Mouse (Mus musculus) heart, adult 8-10 months (tissue): ENCODE data around the gene Gm20388. TPM values are rescaled to one million over a fixed set of nuclear protein-coding genes. Genes with fewer than 3 reads are reported as not detected.

Experiments used
- DNase-seq: peaks from one replicate; pipeline ENCODE4 v3.0.0; 2022; ENCODE audit warnings: low spot score
- total RNA-seq, 4 experiments: library from RNA; stranded (reverse); gene quantifications; 2 replicates each; pipeline ENCODE4 v1.2.4; 2022

Gm20388 gene
- total RNA-seq, 4 experiments from 2014 or later, result 4.2 to 6.7 TPM; not detected in 2

DNA sequence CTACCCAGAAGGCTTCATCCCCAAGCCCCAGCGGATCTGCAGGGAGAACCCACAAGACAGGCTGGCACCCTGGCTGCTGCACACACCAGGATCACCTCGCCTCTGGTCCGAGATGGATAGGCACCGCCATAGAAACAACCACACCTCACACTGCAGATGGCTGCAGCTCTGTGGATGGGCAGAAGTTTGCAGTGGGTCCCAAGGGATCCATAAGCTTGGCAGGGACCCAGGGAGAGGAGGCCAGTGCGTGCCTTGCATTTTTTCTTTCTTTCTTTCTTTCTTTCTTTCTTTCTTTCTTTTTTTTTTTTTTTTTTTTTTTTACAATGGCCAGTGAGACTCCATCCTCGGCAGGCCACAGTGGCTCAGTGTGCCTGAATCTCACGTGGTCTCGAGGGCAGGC, 1360.9 kb downstream of the Gm20388 start:
- no peak for DNase-seq

DNA sequence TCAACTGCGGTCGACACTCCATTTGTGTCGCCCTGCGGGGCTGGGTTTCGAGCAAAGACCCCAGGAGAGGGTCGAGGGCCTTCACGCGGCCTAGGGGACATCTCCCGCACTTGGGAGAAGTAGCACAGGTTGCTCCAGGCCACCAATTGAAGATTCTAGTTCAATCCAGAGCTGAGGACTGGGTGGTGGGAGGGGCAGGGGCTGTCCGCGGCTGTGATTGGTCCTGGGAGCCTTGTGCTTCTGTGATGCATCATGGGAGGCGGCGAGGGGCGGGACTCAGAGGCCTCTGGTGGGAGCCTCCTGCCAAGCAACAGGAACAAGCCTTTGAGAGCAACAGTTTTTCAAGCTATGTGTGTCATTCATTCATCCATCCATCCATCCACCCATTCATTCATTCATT, 1362.6 kb downstream of the Gm20388 start:
- DNase-seq, result no peak

DNA sequence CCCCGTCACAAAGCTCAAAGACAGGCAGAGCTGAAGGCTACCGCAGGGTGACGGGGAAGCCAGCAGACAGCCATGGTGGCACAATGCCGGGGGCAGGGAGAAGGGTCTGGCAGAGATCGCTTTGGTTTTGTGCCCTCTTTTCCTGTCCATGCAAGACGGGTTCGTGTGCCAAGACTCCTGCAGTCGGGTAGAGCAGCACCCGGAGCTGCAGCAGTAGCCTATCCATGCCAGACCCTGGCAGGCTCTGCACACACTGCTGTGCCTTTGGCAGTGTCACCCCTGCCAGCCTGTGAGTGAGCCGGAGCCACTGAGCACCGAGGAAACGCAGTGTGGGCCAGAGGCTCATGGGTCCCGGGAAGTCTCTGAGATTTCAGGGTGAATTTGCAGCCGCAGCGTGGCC, 1363.0 kb downstream of the Gm20388 start:
- DNase-seq, result no peak

DNA sequence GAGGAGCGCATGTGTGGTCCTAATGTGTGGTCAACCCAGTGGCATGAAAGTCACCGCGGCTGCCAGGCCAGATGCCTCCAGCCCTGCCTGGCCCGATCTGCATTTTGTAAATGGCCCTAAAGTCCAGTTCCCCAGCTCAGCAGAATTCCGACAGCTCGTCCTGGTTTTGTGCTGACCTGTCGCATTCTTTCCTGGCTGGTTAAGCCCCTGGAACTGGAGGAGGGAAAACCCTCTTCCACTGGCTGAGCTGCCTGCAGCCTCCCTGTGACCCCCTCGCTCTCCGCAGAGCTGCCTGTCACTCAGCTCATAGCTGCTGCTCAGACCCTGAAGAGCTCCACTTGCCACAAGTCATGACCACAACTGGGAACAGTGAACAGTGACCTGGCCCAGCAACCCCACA, 1369.8 kb downstream of the Gm20388 start:
- no peak for DNase-seq

DNA sequence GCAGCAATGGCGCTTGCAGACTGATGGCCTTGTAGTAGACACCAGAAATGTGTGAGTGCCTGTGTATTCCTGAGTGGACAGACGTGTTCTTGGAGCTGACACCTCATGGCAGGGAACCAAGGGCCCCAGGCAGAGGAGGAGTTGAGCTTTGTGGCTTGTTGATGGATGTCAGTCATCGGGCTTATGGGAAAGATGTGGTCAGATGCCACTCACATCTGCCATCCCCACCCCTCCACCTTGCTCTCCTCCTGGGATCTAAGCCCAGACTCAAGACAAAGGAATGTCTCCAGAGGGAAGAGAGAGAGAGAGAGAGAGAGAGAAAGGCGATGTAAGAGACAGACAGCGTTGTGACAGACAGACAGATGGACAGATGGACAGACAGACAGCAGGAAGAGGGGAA, 1378.7 kb downstream of the Gm20388 start:
- no peak for DNase-seq

DNA sequence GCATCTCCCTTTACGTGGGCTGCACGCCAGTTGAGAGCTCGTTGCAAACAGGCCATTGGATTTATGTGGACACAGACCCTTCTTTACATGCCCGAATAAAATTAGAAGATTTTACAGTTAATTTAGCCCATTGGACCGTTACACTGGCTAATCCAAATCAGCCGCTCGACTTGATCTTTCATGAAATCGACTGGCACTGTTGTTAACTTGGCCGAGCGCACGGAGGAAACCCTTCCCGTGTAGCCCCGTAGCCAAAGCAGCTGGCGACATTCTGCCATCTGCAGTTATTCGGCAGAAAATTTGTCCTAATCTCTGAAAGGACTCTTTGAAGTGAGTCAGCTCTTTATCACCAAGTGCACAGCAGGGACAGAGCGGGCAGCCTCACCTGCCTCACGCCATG, 1379.9 kb downstream of the Gm20388 start:
- DNase-seq, result no peak

DNA sequence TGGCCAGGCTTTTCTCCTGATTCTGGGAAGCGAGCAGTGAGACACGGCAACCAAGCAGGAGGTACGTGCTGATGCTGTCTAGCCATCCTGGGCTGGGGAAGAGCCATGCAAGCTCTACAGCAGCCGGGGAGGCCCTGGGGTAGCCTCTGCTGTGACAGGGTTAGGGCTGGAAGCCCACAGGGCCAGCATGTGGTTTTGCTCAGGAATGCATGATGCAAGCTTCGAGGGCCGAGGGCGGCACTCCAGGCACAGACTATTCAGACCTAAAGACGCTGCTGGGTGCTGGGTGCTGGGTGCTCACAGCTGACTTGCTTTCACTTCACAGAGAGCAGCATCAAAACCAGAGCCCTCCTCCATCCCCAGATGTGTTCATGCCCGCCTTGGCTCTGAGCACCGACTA, 1382.8 kb downstream of the Gm20388 start:
- no peak for DNase-seq

DNA sequence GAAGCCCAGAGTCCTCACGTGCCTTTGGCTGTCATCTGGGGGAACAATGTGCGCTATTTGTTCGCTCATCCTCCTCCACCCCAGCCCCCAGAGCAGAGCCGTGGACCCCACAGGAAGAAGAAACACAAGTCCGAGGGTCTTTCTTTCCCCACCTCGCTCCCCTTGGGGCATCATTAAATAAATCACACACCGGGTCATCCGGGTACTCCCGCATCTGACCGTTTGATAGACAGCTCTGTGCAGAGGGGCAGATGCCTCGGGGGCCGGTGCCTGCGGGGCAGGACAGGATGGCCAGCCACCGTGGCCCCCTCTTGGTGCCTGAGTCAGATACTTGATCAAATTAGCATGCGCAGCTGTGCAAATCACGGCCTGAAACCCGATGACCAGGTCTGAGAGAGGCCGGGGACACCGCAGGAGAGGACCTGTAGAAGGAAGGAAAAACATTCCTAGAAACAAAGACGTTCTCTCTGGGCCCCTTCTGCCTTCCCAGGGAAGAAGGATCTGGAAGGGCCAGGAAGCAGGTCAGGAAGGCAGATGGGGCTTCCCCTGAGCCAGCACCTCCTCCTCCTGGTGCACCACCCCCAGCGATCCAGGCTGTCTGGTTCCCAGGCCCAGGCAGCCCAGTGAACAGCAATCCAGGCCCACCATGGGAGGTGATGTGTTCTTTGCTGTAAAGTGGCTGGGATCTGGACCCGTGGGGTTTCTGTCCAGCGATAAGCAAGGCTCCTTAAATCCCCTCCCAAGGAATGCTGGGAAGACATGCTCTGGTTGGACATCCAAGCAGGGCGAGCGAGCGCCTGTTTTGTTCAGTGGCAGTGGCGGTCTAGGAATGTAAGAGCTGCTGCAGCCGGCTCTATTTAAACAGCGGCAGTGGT, 1383.8 kb downstream of the Gm20388 start:
- no peak for DNase-seq

DNA sequence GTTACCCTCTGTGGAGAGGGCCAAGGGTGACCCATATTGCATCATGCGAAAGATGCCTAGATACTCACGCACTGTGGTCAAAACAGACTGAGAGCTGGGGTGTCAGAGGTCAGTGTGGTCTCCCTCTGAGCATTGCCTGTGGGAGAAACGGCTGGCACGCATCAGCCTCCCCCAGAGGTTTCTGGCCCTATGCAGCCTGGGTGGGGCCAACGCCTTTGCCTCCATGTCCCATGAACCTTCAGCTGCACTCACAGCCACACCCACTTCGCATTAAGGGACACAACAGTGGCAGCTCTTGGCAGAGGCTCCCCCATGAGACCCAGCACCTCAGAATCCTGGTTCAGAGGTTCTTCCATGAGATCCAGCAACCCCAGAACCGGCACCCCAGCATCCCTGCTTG, 1385.4 kb downstream of the Gm20388 start:
- DNase-seq, result no peak

DNA sequence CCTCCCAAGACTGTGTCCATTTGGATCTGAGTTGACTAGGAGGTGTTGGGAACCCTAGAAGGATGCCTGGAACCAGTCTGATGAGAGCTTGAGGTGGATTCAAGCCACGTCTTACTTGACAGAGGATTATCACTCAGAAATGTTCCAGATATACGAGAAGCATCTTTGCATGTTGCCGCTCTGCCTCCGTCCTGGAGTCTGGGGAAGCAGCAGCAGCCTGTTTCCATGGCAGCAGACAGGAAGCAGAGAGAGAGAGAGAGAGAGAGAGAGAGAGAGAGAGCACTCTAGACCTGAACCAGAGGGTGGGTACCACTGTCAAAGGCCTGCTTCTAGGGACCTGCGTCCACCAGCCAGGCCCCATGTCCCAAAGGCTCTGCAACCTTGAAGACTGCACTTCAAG, 1386.0 kb downstream of the Gm20388 start:
- DNase-seq, result no peak

DNA sequence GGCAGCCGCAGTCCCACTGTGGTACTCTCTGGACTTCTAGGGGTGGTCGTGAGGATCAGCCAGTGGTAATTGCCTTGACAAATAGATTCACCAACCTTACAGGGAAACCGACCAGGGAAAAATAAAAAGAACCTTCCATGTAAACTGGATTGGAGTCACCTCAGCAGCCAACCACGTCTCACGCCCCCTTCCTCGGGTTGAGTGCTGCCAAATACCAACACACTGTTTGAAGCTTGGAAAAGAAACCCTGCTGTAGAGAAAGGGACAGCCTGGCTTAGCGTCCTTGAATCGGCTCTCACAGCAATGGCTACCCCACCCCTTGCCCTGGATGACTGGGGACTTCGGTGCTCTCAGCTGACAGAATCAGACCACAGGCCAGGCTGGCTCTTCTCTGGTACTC, 1386.7 kb downstream of the Gm20388 start:
- no peak for DNase-seq

DNA sequence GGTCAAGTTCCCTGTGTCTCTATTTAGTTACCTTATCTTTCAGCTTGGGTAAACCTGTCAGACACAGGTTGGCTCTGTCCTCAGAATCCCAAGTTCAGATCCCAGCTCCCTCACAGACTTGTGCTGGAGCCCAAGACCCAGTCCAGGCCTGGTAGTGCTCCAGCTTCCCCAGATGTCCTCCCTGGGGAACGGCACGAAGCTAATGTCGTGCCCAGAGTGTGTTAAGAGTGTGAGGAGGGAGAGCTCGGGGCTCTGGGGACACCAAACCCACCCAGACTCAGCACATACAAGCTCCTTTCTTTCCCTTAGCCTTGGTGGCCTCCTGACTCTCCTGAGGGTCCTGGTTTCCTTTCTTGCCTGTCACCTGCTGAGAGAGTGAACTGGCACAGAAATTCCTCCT, 1389.4 kb downstream of the Gm20388 start:
- DNase-seq, result no peak

DNA sequence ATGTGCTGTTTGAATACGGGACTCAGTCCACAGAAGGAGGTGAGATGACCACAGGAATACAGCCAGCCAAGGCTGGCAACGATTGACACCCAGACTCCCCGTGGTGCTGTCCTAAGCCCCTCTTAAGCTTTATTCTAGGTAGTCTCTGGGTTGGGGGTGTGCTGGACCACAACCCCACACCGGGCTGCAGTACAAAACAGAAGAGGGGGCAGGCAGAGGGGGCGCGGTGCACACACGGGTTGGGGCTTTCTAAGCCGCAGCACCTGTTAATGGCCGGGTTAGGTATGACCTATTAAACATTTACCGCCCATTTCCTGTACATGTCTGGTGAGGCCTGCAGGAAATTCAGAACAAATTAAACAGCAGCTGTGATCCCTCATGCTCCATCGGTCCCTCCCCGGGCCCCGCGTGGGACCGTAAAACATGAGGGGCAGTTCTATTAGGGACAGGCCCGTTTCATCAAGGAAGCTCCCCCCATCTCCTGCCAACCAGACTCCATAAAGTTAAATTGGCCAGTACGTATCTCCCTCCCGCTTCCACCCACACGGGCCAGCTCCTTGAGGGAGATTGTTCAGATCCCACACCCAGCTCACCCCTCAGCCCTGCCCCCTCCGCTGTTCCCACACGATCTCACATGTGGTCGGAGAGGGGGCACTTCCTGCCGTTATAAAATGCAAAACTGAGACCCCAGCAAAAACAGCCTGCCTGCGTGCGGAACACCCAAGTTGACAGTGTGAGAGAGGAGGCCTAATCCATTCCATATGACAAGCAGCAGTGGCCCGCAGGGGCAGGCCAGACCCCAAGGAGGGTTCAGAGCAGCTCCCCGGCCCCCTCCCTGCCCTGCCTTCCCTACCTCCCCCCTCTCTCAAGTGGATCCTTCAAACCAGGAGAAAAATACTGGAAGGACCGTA, 1390.1 kb downstream of the Gm20388 start:
- DNase-seq, result no peak

DNA sequence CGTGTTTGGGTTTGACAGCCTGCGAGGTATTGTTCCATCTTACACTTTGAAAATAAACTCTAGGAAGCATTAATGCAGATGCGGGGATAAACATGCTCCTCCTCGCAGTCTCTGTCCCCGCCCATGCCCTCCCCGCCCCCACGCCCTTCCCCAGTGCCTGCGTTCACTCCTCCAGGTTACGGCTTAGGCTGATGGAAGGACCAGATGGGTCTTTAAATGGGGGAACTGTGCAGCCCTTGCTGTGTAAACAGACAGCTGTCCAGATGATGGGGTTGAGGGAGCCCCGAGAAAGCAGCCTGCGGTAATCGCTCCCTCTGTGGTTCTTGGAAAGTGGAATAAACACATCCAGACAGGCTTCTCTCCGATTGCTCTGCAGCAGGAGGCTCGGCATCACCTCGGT, 1390.8 kb downstream of the Gm20388 start:
- no peak for DNase-seq

DNA sequence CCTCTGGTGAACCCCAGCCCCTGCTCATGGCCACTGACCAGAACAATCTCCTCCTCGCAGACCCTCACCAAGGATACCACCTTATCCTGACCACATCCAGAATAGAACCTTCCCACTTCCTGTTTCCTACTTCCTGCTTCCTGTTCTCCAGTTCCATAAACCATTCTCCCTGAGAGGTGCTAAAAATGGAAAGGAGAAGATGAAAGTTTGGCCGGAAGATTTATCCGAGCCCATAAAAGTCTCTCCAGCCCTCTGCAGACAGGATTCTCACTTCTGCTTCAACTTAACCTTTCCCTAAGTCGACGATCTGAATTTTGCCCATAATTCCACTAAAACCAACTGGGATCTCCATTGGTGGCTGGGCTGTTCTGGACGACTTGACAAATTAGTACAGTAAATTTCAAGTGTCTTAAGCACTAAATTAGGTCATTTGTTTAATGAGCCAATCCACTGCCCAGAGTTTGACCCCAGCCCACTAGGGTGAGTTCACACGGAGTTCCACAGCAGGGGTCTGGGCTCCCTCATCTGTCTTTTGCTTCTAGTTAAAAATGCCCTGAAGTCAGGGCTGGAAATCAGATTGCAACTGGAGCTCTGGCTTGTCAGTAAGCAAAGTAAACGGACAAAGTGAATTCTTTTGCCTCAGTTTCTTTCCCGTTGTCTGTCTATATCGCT, 1391.5 kb downstream of the Gm20388 start:
- peak; percentile 40 for DNase-seq

DNA sequence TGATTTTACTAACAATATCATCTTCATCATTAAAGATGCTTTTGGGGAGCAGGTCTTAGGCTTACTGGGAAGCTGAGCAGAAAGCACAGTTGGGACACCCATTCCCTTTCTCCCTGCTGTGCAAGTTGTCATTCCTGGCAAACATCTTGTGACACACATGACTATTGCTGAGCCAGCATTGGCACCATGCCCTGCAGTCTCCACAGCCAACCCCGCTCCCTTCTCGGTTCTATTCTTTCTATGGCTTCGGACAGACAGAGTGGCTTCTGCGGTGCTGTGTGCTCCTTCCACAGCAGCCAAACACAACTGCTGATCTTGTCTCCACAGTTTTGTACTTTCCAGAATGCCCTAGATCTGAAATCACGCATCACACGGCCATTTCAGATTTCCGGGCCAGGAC, 1397.1 kb downstream of the Gm20388 start:
- DNase-seq, result no peak

DNA sequence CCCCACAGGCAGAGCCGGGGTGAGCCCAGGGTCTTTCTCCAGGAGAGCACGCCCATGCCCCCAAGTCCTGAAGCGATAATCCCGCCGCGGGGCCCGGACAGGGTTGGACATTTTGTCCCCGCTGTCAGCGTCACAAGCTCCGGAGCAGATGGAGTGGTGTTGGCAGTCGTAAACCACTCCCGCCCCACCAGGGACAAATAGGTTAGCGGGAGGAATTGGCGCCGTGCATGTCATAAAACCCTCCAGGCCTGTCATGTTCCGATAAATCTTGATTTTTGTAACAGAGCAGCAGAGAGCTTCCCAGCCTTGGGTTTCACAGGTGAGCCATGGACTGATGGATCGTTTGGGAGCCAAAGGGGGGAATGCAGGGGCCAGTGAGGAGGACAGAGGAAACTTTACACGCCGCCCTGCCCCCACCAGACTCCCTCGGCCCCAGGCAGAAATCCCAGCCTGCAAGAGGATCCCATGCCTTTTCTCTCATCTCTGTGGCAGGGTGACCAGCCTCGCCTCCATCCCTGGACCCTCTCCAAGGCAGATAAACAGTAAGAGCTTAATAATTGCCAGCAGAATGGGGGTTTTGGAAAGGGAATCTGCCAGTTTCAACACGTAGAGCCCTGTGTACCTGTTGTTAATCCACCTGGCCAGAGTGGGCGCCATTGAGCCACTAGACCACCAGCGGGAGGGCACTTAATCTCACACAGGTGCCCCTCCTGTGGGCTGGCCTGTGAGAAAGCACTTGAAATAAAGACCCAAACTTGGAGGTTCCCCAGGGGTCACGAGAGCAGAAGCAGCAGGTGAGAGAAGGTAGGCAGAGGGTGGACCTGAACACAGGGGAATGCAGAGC, 1400.6 kb downstream of the Gm20388 start:
- no peak for DNase-seq

DNA sequence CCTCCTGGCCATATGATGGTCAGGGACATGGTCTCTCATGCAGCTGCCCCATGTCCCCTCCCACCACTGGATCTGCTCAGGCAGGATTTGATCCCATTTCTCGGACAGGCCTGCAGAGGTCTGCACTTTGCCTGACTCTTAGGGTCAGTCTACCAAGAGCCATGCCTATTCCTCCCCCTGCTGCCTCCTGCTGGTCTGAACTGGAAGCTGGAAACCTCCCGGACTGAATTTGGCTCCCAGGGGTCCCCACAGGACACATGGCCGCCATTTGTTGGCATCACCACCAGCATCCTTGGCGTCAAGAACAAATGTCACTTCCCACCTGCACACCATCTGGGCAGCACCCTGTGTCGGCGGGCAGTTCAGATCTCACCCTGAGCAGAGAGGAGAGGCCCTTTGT, 1402.8 kb downstream of the Gm20388 start:
- DNase-seq, result no peak

DNA sequence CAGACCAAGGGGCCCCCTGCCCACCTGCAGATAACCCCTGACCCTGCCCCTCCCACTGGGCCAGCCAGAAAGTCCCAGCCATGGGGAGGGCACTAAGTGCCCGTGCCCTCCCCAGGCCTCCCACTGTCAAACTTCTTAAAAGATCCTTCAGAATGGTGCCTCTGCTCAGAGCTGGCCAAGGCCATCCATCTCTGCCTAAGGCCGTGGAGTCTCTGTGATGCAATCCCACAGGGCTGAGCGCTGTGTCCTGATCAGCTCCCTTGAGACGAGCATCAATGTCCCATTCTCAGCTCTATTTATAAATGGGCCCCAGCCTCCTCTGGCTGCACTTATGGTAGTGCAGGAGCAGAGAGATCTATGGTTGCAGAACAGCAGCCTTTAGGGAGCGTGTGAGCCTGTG, 1403.4 kb downstream of the Gm20388 start:
- DNase-seq, result no peak

DNA sequence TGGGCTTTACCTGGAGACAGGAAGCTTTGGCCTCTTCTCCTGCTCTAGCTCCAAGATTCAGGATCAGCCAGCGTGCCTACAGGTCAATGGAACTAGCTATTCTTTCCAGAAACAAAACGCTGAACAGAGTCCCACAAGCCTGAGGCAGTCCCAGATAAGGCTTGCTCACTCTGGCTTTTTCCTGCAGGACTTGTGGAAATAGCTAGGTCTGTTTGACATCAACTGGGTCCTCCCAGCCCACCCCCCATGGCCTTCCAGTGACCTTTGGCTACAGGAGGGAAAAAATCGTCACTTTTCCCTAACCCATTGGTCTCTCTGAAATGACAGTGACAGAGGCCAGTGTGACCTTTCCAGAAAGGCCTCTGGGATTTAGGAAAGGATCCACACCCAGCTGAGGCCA, 1404.9 kb downstream of the Gm20388 start:
- DNase-seq, result no peak

DNA sequence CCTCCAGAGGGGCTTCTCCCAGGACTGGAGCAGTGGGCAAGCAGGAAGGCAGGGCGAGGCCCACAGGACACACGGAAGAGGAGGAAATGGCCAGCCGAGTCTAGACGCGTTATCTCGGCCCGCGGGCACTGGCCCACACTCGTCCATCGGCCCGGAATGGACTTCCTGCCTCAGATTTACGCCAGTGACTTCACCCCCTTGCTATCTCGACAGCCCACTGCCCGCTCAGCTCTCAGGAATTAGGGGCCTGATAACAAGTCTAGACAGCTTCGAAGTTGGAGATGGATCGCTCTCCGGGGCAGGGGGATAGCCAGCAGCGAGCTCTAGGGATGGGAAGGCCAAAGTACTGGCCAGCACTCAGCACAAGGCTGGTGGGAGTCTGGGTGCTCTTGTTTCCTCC, 1405.4 kb downstream of the Gm20388 start:
- DNase-seq, result no peak
